Mouse (Mus musculus) C2C12 (cell line): Measurements from ENCODE around the gene Mamdc2. TPM values are rescaled to one million over a fixed set of nuclear protein-coding genes. Genes with fewer than 3 reads are reported as not detected.
A peak's percentile ranks its signal among the peaks of the same experiment; 100 is the strongest.
"Not testable (repeated sequence)": the region's sequence is repeated elsewhere in the genome, so short reads cannot be mapped to it uniquely, and the experiment has no call there.

Experiments
- H3K27me3 ChIP-seq: one replicate; pipeline ENCODE4 v1.6.1; 2011; ENCODE audit not compliant: control insufficient read depth, insufficient read depth, insufficient read length
- H3K36me3 ChIP-seq: one replicate; pipeline ENCODE4 v1.6.1; 2011; ENCODE audit not compliant: control insufficient read depth, insufficient read depth
- H3K4me3 ChIP-seq: one replicate; pipeline ENCODE4 v1.5.1; 2011; ENCODE audit warnings: mild to moderate bottlenecking, control low read depth; ENCODE audit not compliant: poor library complexity, insufficient read depth, severe bottlenecking
- H3K79me2 ChIP-seq: one replicate; pipeline ENCODE4 v1.6.1; 2011; ENCODE audit not compliant: control insufficient read depth, insufficient read depth
- H3K79me3 ChIP-seq: one replicate; pipeline ENCODE4 v1.6.1; 2011; ENCODE audit warnings: low read depth, control low read depth
- H3ac ChIP-seq: one replicate; pipeline ENCODE3; 2011; ENCODE audit warnings: low read depth; ENCODE audit not compliant: control insufficient read depth, insufficient read length
- CEBPB ChIP-seq: IDR thresholded peaks from one replicate; pipeline ENCODE4 v1.6.1; 2011; ENCODE audit warnings: low read depth, mild to moderate bottlenecking, control low read depth, moderate library complexity
- CTCF ChIP-seq: IDR thresholded peaks from one replicate; pipeline ENCODE4 v1.5.1; 2011; ENCODE audit not compliant: control insufficient read depth, insufficient read depth, insufficient read length
- FOSL1 ChIP-seq: IDR thresholded peaks from one replicate; pipeline ENCODE4 v1.8.0; 2011; ENCODE audit warnings: mild to moderate bottlenecking, low read length; ENCODE audit not compliant: poor library complexity, insufficient read depth, severe bottlenecking
- MAX ChIP-seq: IDR thresholded peaks from one replicate; pipeline ENCODE4 v1.6.1; 2011; ENCODE audit warnings: mild to moderate bottlenecking, control low read depth
- MYOD1 ChIP-seq: IDR thresholded peaks from one replicate; pipeline ENCODE4 v1.6.1; 2011; ENCODE audit warnings: low read depth; ENCODE audit not compliant: control insufficient read depth, insufficient read length
- MYOG ChIP-seq: IDR thresholded peaks from one replicate; pipeline ENCODE4 v1.6.1; 2011; ENCODE audit not compliant: control insufficient read depth, insufficient read length; ENCODE audit errors: extremely low read depth
- USF1 ChIP-seq: IDR thresholded peaks from one replicate; pipeline ENCODE4 v1.6.1; 2011; ENCODE audit warnings: low read depth, mild to moderate bottlenecking, control low read depth, moderate library complexity
- long read RNA-seq, 2 experiments: library from polyadenylated mRNA; unstranded; transcript quantifications; one replicate each; pipeline ENCODE4 v2.0.0; 2019 to 2020
- polyA plus RNA-seq: library from polyadenylated mRNA; unstranded; fragments of >200 nt; fragmentation: generic; extraction: Trizol; gene quantifications from one replicate; pipeline ENCODE4 v1.2.1, GENCODE M21; 2012; ENCODE audit warnings: missing spikeins

Gene Mamdc2
- polyA plus RNA-seq: 0.77 TPM
- long read RNA-seq, experiment 1, partial matches to known transcripts: 0 of 4 reads
- long read RNA-seq, experiment 1, other reads (novel, unspliced or antisense): 1 of 4 reads
- long read RNA-seq, experiment 2, transcript Mamdc2-201 (14 exons, 3,414 nt): major isoform, 15 of 21 reads
- long read RNA-seq, experiment 2, partial matches to known transcripts: 1 of 21 reads
- long read RNA-seq, experiment 2, other reads (novel, unspliced or antisense): 5 of 21 reads

GRCm38 (mm10) chr19:23447988-23448497 lies at the start of gene Mamdc2:
Gene Mamdc2 (minus strand): TSS chr19:23448442.
- no peaks in the 10 kb centered on the region for H3K36me3 ChIP-seq
- TF ChIP-seq MYOG (no peak), CEBPB (no peak), CTCF (no peak), USF1 (no peak), MAX (no peak), FOSL1 (no peak), MYOD1 (no peak)
- H3K4me3 ChIP-seq: peak within 1 kb of the TSS; percentile 21
- no peaks in the 10 kb centered on the region for H3K79me3 ChIP-seq
- H3ac ChIP-seq: peak within 1 kb of the TSS; percentile 49
- no peaks in the 10 kb centered on the region for H3K79me2 ChIP-seq
- H3K27me3 ChIP-seq: no peaks in the 10 kb centered on the region

DNA sequence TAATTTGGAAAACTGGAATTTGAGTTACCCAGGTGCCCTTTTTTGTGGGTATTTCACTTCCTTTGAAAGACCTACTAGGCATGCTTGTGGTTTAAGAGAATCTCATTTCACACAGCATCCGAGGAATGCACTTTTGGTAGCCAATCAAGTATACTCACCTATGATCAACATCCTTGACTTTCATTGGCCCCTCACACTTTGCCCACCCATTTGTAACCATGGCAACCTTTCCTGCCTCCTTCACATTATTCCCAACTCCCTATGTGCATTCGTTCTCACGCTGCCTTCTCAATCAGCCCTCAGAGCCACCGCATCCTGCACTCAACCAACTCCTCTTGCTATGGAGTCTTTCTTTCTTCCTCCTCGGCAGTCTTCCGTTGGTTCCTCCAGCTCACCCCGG lies 49.8 kb upstream of the Mamdc2 start:
- Histone ChIP-seq H3K36me3 (no peaks in the 10 kb centered on the region), H3K27me3 (no peaks in the 10 kb centered on the region), H3K4me3 (no peak overlapping the region), H3K79me2 (no peaks in the 10 kb centered on the region), H3ac (no peak overlapping the region), H3K79me3 (no peaks in the 10 kb centered on the region)
- TF ChIP-seq MAX: no peak
- no peak for TF ChIP-seq MYOD1
- TF ChIP-seq MYOG: no peak
- TF ChIP-seq CTCF: no peak
- TF ChIP-seq FOSL1: no peak
- no peak for TF ChIP-seq CEBPB
- TF ChIP-seq USF1: no peak

DNA sequence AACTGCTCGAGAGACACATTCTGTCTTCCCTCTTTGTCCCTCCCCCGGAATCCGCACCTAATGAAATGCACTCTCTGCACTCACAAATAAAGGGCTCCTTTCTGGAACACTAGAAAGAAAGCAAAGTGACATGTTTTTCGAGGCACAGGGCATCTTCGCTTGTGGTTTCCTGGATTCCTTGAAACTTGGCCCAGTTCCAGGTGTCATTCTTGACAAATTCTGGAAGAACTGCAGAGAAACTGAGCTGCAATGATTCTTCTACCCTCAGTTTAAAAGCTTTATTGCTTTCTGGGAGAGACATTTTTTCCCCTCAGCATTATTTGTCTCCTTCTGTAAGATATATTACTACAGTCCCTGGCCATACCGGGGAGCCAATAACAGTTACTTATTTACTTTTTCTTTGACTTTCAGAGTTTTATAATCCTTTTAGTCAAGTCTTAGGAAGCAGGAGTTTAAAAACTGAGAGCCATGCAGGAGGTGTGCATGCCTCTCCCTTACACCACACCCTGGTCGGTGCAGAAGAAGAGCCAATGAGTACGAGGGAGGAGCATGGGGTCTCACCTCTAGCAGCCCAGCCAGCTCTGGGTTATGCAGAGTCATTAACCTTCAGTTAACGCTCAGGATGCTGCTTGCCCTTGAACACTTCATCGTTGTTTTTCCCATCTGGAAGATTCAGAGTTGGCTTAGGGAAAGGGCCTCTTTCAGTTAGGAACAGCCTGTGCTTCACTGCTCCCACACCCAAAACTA lies 49.1 kb upstream of the Mamdc2 start:
- no peaks in the 10 kb centered on the region for H3K79me2 ChIP-seq
- H3K36me3 ChIP-seq: no peaks in the 10 kb centered on the region
- TF ChIP-seq MYOD1 (no peak), MYOG (no peak), MAX (no peak), CEBPB (no peak), CTCF (no peak), FOSL1 (no peak), USF1 (no peak)
- H3K4me3 ChIP-seq: no peak overlapping the region
- no peaks in the 10 kb centered on the region for H3K79me3 ChIP-seq
- H3K27me3 ChIP-seq: no peaks in the 10 kb centered on the region
- H3ac ChIP-seq: no peak overlapping the region

DNA sequence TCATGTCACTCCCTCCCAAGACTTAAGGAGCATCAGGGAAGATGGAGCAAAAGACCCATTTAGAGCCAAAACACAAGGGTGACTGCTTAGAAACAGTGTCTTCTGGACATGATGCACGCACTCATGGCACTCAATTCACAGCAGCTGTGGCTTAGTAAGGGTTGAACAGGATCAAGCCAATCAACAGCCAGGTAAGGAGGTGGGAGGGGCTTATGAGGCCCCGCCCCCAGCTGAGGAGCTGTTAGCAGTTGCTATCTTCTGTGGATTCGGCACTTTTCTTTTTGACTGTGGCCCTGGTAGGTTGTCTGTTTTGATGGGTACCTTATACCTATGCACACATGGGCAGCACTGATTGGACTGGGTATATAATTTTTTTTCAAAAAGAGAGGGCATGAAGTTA lies 48.3 kb upstream of the Mamdc2 start:
- no peaks in the 10 kb centered on the region for H3K79me2 ChIP-seq
- H3K36me3 ChIP-seq: no peaks in the 10 kb centered on the region
- no peak for TF ChIP-seq MAX
- TF ChIP-seq MYOG: no peak
- no peak for TF ChIP-seq USF1
- no peak for TF ChIP-seq FOSL1
- TF ChIP-seq CEBPB: no peak
- TF ChIP-seq MYOD1: no peak
- no peak for TF ChIP-seq CTCF
- no peak overlapping the region for H3ac ChIP-seq
- no peaks in the 10 kb centered on the region for H3K79me3 ChIP-seq
- no peaks in the 10 kb centered on the region for H3K27me3 ChIP-seq
- H3K4me3 ChIP-seq: no peak overlapping the region

- no peaks in the 10 kb centered on the region for H3K79me3 ChIP-seq
- no peak overlapping the region for H3ac ChIP-seq
- TF ChIP-seq MAX (no peak), MYOG (no peak), CEBPB (no peak), FOSL1 (no peak), CTCF (no peak), USF1 (no peak), MYOD1 (no peak)
These were observed 44.4 kb upstream of the Mamdc2 start for GRCm38 (mm10) chr19:23492663-23493062.

DNA sequence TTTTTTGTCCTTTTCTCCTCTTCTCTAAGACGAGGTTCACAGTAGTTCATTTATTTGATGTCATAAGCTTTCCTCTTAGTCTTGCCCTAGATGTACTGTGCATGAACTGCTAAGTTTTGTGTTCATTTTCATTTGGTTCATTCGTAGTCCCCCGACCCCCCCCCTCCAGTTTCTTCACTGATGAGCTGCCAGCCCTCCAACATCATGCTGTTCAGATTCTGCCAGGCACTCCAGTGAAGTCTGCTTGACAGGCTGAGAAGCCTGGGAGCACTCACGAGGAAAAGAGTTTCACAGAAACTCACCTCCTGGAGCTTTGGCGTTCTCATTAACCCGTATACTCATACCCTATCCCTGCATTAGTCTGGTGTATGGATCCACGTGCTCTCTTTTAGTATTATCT lies 42.5 kb upstream of the Mamdc2 start:
- not testable (repeated sequence) for H3K27me3 ChIP-seq, H3K36me3 ChIP-seq, H3K79me3 ChIP-seq

More at GRCm38 (mm10) chr19:23492663-23493062, 44.4 kb upstream of the Mamdc2 start:
- H3K4me3 ChIP-seq: no peak overlapping the region
- H3K79me2 ChIP-seq: no peaks in the 10 kb centered on the region
- no peaks in the 10 kb centered on the region for H3K27me3 ChIP-seq
- no peaks in the 10 kb centered on the region for H3K36me3 ChIP-seq

More for the DNA sequence above, 42.5 kb upstream of the Mamdc2 start:
- not testable (repeated sequence) for H3K79me2 ChIP-seq, H3ac ChIP-seq, H3K4me3 ChIP-seq
